Mouse (Mus musculus) WW6 (cell line): ENCODE results near the gene Rtn4rl2.
"Not testable (repeated sequence)": the region's sequence is repeated elsewhere in the genome, so short reads cannot be mapped to it uniquely, and the experiment has no call there.

ENCODE experiments used
- DNase-seq: peaks from one replicate; pipeline ENCODE4 v3.0.0-alpha.2; 2013; ENCODE audit warnings: low read depth, low spot score

Gene Rtn4rl2

GRCm38 (mm10) chr2:84886234-84886731, at the start of gene Rtn4rl2:
TSS of gene Rtn4rl2 (minus strand) at chr2:84886710.
- DNase-seq, result no peak

DNA sequence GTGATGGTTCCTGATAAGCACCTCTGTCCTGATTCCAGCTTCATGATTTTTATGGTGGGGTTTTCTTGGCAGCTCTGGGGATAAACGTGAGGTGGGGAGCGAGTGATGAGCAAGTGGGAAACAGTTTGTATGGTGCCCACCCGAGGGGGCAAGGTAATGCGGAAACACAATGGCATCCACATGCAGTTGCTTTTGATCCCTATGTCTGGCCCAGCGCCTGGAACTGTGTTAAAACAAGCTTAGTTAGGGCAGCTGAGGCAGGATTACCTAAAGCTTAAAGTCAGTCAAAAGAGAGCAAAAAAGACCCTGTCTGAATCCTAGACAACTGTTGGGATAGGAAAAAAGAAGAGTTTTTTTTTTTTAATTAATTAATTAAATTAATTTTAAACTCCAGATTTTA, 48.6 kb upstream of the Rtn4rl2 start:
- no peak for DNase-seq

DNA sequence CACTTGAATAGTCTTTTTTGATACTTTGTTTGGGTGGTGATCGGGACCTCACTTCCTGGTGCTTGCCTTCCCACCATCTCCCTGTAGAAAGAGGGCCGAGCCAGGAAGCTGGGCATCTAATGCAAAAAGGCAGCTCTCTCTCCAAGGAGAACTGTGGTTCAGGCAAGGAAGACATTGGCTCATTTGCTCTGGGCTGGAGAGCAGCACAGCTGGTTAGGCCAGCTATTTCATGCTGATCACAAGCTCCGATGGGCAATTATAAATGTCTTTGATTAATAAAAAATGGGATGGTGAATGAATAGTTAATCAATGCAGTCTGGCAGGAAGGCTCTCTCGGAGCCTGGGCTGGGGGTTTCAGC, 48.1 kb upstream of the Rtn4rl2 start:
- no peak for DNase-seq

GRCm38 (mm10) chr2:84933992-84934648, 47.6 kb upstream of the Rtn4rl2 start:
- DNase-seq, result no peak

- DNase-seq, result no peak
Observed at GRCm38 (mm10) chr2:84930186-84930585, 43.7 kb upstream of the Rtn4rl2 start.

DNA sequence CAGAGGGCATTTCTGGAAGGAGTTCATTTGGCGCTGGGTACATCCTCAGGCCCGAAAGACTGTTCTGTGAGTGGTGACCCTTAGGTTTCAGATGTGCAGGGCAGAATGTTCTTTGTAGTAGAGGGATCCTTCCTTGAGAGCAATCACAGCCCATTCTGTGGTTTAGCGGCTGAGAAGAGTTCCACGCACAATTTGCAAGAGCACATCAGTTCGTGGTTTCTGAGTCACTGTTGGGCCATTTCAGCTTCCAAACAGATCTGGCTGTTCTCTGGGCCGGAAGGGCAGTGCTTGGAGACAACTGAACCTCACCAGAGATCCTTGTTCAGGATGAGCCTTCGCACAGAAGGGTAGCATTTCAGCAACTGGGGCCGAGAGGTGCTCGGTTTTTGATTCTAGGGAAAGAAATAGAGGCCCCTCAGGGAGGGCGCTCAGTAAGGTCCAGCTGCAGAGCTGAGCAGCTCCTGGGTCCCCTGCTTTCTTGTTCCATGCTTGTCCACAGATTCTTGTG, 33.1 kb upstream of the Rtn4rl2 start:
- DNase-seq, result no peak

DNA sequence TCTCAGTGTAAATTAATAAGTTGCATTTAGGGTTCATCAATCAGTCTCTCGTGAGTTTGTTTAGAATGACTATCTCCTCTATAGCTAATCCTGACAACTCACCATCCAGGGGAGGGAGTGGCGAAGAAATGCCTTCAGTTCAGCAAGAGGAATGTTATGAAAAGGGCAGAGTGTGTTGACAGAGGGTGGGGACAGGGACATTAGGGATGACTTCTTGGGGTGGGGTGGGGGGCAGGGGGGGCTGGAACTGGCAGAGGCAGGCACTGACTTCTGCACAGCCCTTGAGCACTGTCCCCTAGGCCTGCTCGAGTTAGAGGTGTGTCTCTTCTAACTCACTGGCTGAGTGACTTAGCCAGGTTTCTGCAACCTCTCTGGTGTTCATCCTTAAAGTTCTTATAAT, 31.7 kb upstream of the Rtn4rl2 start:
- DNase-seq, result no peak

- no peak for DNase-seq
Observed at GRCm38 (mm10) chr2:84916548-84917320, 30.2 kb upstream of the Rtn4rl2 start.

GRCm38 (mm10) chr2:84915330-84915729, 28.8 kb upstream of the Rtn4rl2 start:
- DNase-seq, result no peak

DNA sequence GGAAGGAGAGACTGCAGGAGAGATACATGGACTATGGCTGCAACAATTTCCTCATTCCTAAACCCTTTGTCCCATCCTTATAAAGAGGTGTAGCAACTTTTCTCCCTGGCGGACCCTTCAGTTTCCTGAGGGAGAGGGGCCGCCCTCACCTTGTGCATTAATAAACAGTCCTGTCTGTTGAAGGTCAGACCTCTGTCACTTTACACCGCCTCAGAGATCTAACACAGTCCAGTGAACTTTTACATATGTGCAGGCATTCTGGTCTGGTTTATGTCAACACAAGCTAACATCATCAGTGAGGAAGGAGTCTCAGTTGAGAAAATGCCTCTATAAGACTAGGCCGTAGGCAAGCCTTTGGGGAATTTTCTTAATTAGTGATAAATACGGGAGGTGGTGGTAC, 27.4 kb upstream of the Rtn4rl2 start:
- no peak for DNase-seq

DNA sequence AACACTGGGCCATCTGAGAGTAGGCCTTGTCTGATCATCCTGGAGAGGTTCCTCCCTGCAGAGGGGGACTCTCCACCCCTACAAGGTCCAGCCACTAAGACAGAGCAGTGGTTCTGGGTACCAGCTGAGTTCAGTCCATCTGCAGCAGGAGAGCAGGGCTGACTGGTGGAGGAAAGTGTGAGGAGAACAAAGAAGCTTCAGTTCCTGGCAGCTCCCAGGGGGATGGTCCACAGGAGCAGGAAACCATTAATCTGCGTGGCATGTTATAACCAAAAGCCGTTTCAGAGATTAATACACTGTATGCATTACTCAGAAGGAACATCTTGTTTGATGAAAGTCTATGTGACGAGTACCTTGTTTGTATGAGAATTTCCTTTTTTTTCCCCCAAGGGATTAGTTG, 26.2 kb upstream of the Rtn4rl2 start:
- DNase-seq, result no peak

DNA sequence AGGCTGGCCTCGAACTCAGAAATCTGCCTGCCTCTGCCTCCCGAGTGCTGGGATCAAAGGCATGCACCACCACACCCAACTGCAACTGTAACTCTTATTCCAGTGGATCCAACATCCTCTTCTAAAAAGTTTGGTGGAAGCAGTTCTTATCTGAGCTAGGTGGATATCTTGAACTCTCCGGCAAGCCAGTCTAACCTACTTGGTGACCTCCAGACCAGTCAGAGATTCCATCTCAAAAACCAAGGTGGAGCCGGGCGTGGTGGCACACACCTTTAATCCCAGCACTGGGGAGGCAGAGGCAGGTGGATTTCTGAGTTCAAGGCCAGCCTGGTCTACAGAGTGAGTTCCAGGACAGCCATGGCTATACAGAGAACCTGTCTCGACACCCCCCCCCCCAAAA, 10.2 kb upstream of the Rtn4rl2 start:
- DNase-seq, result not testable (repeated sequence)

- no peak for DNase-seq
Observed at GRCm38 (mm10) chr2:84895495-84896198, 9.1 kb upstream of the Rtn4rl2 start.

GRCm38 (mm10) chr2:84893359-84893758, 6.8 kb upstream of the Rtn4rl2 start:
- no peak for DNase-seq

DNA sequence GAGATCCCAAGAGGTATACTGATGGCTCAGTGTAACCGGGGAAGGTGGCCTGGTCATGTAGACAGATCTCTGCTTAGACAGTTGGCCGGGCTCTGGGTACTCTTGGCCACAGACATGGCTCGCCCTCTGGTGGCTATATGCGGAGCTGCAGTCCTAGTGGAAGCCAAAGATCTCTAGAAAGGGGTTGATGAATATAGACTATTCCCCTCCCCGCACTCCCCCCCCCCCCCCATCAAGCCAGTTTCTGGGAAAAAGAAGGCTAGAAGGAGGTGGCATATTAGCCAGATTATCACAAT, 3.5 kb upstream of the Rtn4rl2 start:
- no peak for DNase-seq

DNA sequence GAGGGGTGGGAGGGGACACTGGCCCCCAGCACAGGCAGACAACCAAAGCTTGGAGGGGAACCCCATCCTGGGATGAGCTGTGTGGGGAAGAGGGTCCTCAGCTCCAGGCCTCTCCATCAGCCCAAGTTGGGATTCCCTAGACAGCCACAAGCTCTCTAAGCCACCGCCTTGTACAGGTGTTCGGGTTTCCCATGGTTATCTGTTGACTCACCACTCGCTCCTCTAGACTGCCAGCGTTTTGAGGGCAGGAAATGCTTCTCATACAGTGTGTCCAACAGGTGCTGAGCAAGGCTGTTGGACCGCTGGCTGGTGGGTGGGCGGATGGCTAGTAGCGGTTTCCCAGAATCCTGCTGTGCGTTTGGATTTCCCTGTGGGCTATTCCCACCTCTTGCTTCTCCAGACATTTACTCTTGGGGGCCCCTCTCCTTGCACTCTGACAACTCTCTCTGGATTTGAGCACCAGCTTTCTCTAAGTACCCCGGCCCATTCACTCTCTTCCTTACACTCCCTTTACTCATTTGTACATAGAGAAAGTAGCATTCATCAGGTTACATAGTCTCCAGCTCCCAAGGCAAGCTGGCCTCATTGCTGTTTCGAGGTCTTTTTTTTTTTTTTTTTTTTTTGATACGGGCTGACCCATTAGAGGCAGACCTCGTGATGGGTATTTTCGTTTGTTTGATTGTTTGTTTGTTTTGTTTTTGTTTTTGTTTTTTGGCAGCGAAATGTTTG, 3.0 kb upstream of the Rtn4rl2 start:
- no peak for DNase-seq

DNA sequence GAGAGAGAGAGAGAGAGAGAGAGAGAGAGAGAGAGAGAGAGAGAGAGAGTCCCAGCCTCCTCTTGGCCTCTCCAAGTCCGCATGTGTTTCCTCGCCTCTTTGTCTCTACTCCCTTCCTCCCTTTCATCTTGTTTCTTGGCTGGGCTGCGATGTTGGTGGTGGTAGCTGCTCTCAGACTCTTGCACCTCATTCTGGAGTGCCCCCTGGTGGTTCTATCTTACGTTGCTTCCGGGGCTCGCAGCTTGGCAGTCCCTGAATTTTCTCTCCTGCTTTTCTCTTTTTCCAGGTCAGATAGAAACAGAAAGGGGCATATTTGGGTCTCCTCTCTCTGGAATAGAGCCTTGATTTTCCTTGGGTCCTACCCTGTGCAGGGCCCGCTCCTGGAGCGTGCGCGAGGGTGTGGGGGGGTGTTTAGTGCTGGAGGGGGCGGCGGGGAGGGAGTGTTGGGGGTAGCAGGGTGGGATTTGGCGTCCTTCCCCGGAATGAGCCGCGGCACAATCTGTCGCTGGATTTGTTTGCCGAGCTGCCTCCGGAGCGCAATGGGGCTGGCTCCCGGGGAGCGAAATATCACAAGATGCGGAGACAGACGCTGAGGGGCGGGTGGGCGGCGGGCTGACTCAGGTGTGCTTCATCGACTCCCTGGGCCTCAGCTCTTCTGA, 2.3 kb upstream of the Rtn4rl2 start:
- DNase-seq, result no peak

- DNase-seq, result no peak
Observed at GRCm38 (mm10) chr2:84887411-84888271, 1.1 kb upstream of the Rtn4rl2 start.

DNA sequence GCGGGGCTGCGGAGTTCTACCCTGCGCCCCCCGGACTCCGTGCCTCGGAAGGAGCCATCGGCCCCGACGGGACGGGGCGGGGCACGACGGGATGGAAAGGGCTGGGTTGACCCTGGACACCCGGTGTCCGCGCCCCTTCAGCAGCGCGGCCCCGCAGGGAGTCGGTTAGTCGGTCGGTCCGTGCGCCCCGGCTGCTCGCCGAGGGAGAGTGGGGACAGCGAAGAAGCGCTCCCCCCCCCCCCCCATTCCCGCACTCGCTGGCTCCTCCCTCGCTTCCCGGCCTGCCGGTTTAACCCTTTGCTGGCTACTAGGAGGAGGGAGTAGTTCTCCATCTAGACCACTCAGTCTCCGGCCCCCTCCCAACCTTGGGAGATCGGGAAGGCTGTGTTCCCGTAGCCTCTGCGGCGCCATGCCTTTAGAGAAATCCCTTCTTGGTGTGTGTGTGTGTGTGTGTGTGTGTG, 341 bp upstream of the Rtn4rl2 start:
- DNase-seq, result no peak
